Mouse (Mus musculus) CH12.LX (cell line): Measurements from ENCODE around the gene Uspl1.

Source experiments
- CTCF ChIP-seq, 2 experiments: IDR thresholded peaks in 1 of 2; conservative IDR thresholded peaks in 1 of 2; 2 replicates each; pipeline ENCODE4 v1.5.1; 2011 to 2012; ENCODE audit warnings: low read depth in 2 of 2, low read length in 2 of 2, improper control_type of control experiment in 1 of 2, inconsistent platforms in 1 of 2, mild to moderate bottlenecking in 1 of 2, moderate library complexity in 1 of 2
- GABPA ChIP-seq: IDR thresholded peaks from 2 replicates; pipeline ENCODE4 v1.6.1; 2012; ENCODE audit warnings: low read depth, low read length, improper control_type of control experiment, inconsistent platforms; ENCODE audit not compliant: insufficient replicate concordance
- JUND ChIP-seq: conservative IDR thresholded peaks from 2 replicates; pipeline ENCODE4 v1.6.1; 2011; ENCODE audit warnings: low read depth, low read length, improper control_type of control experiment
- MAX ChIP-seq: IDR thresholded peaks from 2 replicates; pipeline ENCODE4 v1.6.1; 2011; ENCODE audit warnings: low read length, improper control_type of control experiment
- MEF2A ChIP-seq: IDR thresholded peaks from 2 replicates; pipeline ENCODE4 v1.6.1; 2014; ENCODE audit warnings: low read depth, mild to moderate bottlenecking, inconsistent platforms, low read length, improper control_type of control experiment, borderline replicate concordance
- NELFE ChIP-seq: IDR thresholded peaks from 2 replicates; pipeline ENCODE4 v1.6.1; 2011; ENCODE audit warnings: low read depth, low read length, improper control_type of control experiment
- POLR2A ChIP-seq: IDR thresholded peaks from 2 replicates; pipeline ENCODE4 v1.6.1; 2011; ENCODE audit warnings: low read depth, mild to moderate bottlenecking, improper control_type of control experiment, low read length
- SMC3 ChIP-seq: IDR thresholded peaks from 2 replicates; pipeline ENCODE4 v1.6.1; 2011; ENCODE audit warnings: low read depth, low read length, improper control_type of control experiment
- TBP ChIP-seq: conservative IDR thresholded peaks from 2 replicates; pipeline ENCODE4 v1.6.1; 2011; ENCODE audit warnings: low read depth, low read length, improper control_type of control experiment
- ZC3H11A ChIP-seq: IDR thresholded peaks from 2 replicates; pipeline ENCODE4 v1.6.1; 2012; ENCODE audit warnings: low read depth, mild to moderate bottlenecking, inconsistent platforms, low read length, improper control_type of control experiment

- TF ChIP-seq POLR2A = no peak
- no peak for TF ChIP-seq JUND
- no peak for TF ChIP-seq ZC3H11A
- no peak for TF ChIP-seq GABPA
- TF ChIP-seq CTCF (conservative IDR thresholded peaks at IDR 0.05 in 1 of 2, IDR thresholded peaks at IDR 0.05 in 1 of 2; ENCODE audit: low read depth in 2 of 2, low read length in 2 of 2) = no peak
- TF ChIP-seq NELFE = no peak
- TF ChIP-seq SMC3 = no peak
- no peak for TF ChIP-seq TBP
- no peak for TF ChIP-seq MAX
- no peak for TF ChIP-seq MEF2A
These were observed 63.1 kb downstream of the Uspl1 start for GRCm38 (mm10) chr5:149247047-149247904.
